In the genomic region with DNA sequence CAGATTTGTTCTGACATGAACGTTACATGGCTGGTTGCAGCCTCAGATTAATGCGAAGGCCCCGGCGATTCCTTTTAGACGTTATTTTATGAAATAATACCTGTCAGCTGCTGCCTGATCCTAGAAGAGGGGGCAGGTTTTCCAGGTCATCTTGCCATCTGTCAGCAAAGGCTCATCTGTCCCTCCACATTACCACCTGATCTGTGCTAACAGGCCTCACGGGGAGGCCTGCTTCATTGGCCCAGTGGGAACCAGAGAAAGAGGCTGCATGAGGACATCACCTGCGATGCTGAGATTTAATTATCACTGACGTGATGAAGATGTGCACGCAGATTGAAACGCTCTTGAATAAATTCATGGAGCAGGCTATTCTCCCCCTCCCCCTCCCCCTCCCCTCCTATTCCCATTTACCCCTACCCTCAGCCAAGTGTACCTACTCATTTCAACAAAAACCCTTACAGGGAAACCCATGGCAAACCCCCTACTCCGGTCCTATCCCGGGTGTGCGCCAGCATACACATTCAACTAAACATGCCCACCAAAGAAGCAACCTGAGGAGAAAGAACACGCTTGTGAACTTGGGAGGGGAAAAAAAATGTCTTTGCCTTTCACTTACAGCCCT, we compare ENCODE assay signal across 13 mouse cellular contexts.
DNase-seq lines count a peak whose midpoint lies in the region; ATAC-seq and TF ChIP-seq lines count a peak whose summit lies in the region.
"Had no signal": no experiment of that assay in that cellular context is flagged by ENCODE, and none has a peak within 500 bp of the region (broad histone marks: within the 10 kb centered on the region; RNA-seq: fewer than 3 reads in every experiment).

No protein-coding gene starts in this region.

- no peaks in the 10 kb centered on the region for H3K9me3 ChIP-seq in forebrain, embryonic 11.5 days (ENCODE audit: control insufficient read depth, low read length)
- H3K9me3 ChIP-seq in forebrain, postnatal 0 days (ENCODE audit: low read length), result no peaks in the 10 kb centered on the region
- no peaks in the 10 kb centered on the region for H3K9me3 ChIP-seq in hindbrain, embryonic 14.5 days (ENCODE audit: control insufficient read depth, low read length)
- no peaks in the 10 kb centered on the region for H3K9me3 ChIP-seq in neural tube, embryonic 14.5 days (ENCODE audit: control insufficient read depth, low read length)
- no peaks in the 10 kb centered on the region for H3K9me3 ChIP-seq in heart, embryonic 10.5 days
- H3K9me3 ChIP-seq: heart, embryonic 15.5 days had no signal

- peak; percentile 42 for ATAC-seq in forebrain, embryonic 11.5 days (replicated peaks; ENCODE audit: low FRiP score)
- ATAC-seq in forebrain, postnatal 0 days, result no peak
- peak; percentile 74; the same call in 1 of the 2 replicates for ATAC-seq in hindbrain, embryonic 14.5 days (ENCODE audit: low FRiP score)
- ATAC-seq in neural tube, embryonic 14.5 days (ENCODE audit: low read depth), result peak; percentile 86
- ATAC-seq in inflammation-experienced regulatory T-cells, adult 6 months, result no peak
- ATAC-seq: intestine, postnatal 0 days had no signal

- no peaks in the 10 kb centered on the region for H3K36me3 ChIP-seq in forebrain, embryonic 11.5 days (ENCODE audit: control insufficient read depth, insufficient read depth, low read length)
- H3K36me3 ChIP-seq in forebrain, postnatal 0 days (ENCODE audit: insufficient read depth), result no peaks in the 10 kb centered on the region
- no peaks in the 10 kb centered on the region for H3K36me3 ChIP-seq in hindbrain, embryonic 14.5 days (replicated peaks; ENCODE audit: control insufficient read depth, insufficient read depth)
- no peaks in the 10 kb centered on the region for H3K36me3 ChIP-seq in neural tube, embryonic 14.5 days (ENCODE audit: control insufficient read depth, insufficient read depth, low read length)
- no peaks in the 10 kb centered on the region for H3K36me3 ChIP-seq in heart, embryonic 10.5 days
- H3K36me3 ChIP-seq: heart, embryonic 15.5 days had no signal

- H3K4me3 ChIP-seq in forebrain, embryonic 11.5 days (ENCODE audit: low read depth, low read length), result no peak overlapping the region
- H3K4me3 ChIP-seq in forebrain, postnatal 0 days (ENCODE audit: low read depth, low read length), result no peak overlapping the region
- no peak overlapping the region for H3K4me3 ChIP-seq in hindbrain, embryonic 14.5 days (replicated peaks; ENCODE audit: low read length)
- H3K4me3 ChIP-seq in neural tube, embryonic 14.5 days (ENCODE audit: low read depth, low read length), result no peak overlapping the region
- H3K4me3 ChIP-seq in heart, embryonic 10.5 days, result no peak overlapping the region
- H3K4me3 ChIP-seq: heart, embryonic 15.5 days had no signal

- no peaks in the 10 kb centered on the region for H3K4me1 ChIP-seq in forebrain, embryonic 11.5 days (replicated peaks; ENCODE audit: control insufficient read depth, insufficient read depth, low read length)
- H3K4me1 ChIP-seq in forebrain, postnatal 0 days (ENCODE audit: insufficient read depth), result no peaks in the 10 kb centered on the region
- peaks cover 6% of the 10 kb centered on the region; the same call in 1 of the 2 replicates for H3K4me1 ChIP-seq in hindbrain, embryonic 14.5 days (replicated peaks; ENCODE audit: control insufficient read depth, insufficient read depth, low read length)
- H3K4me1 ChIP-seq in neural tube, embryonic 14.5 days (ENCODE audit: control insufficient read depth, insufficient read depth, low read length), result no peaks in the 10 kb centered on the region
- H3K4me1 ChIP-seq in heart, embryonic 10.5 days, result no peaks in the 10 kb centered on the region
- H3K4me1 ChIP-seq: heart, embryonic 15.5 days had no signal

- no peak overlapping the region for H3K9ac ChIP-seq in forebrain, embryonic 11.5 days (ENCODE audit: low read length)
- no peak overlapping the region for H3K9ac ChIP-seq in forebrain, postnatal 0 days
- H3K9ac ChIP-seq in hindbrain, embryonic 14.5 days, result 0 out of 2 replicates have a peak overlapping the region, but pooled peaks have one; percentile 5
- no peak overlapping the region for H3K9ac ChIP-seq in neural tube, embryonic 14.5 days (replicated peaks; ENCODE audit: low read depth, low read length)
- H3K9ac ChIP-seq: heart, embryonic 15.5 days had no signal

- TF ChIP-seq CTCF in forebrain, postnatal 0 days (IDR thresholded peaks at IDR 0.05; ENCODE audit: low read depth), result no peak

- no peak overlapping the region for H3K27ac ChIP-seq in forebrain, embryonic 11.5 days (ENCODE audit: low read depth, low read length)
- no peak overlapping the region for H3K27ac ChIP-seq in forebrain, postnatal 0 days (ENCODE audit: low read depth, low read length)
- H3K27ac ChIP-seq in hindbrain, embryonic 14.5 days, result no peak overlapping the region
- H3K27ac ChIP-seq in neural tube, embryonic 14.5 days (ENCODE audit: low read depth, low read length), result no peak overlapping the region
- no peak overlapping the region for H3K27ac ChIP-seq in heart, embryonic 10.5 days
- H3K27ac ChIP-seq: heart, embryonic 15.5 days had no signal

- 86% methylated on average over 14 of the region's 14 CpGs for WGBS in forebrain, embryonic 11.5 days
- WGBS in forebrain, postnatal 0 days, result 58% methylated on average over 14 of the region's 14 CpGs
- 49% methylated on average over 14 of the region's 14 CpGs for WGBS in hindbrain, embryonic 14.5 days
- 54% methylated on average over 14 of the region's 14 CpGs for WGBS in neural tube, embryonic 14.5 days
- WGBS in heart, embryonic 10.5 days, result 85% methylated on average over 14 of the region's 14 CpGs

- no peak for DNase-seq in forebrain, embryonic 11.5 days (ENCODE audit: low spot score)
- no peak for DNase-seq in forebrain, postnatal 0 days
- peak; percentile 87 for DNase-seq in cerebellum, adult 9-11 months
- no peak for DNase-seq in hindbrain, embryonic 14.5 days (ENCODE audit: low spot score)
- no peak for DNase-seq in heart, embryonic 10.5 days (ENCODE audit: low spot score)
- no peak for DNase-seq in kidney, postnatal 4 days
- DNase-seq: adrenal gland, postnatal 36 days; gastrocnemius, postnatal 36 days; kidney, postnatal 36 days had no signal

- H3K4me2 ChIP-seq in forebrain, embryonic 11.5 days (ENCODE audit: low read depth, low read length, severe bottlenecking), result no peak overlapping the region
- no peak overlapping the region for H3K4me2 ChIP-seq in forebrain, postnatal 0 days (ENCODE audit: low read depth)
- H3K4me2 ChIP-seq in hindbrain, embryonic 14.5 days (replicated peaks), result no peak overlapping the region
- no peak overlapping the region for H3K4me2 ChIP-seq in neural tube, embryonic 14.5 days (ENCODE audit: low read depth, low read length)
- H3K4me2 ChIP-seq: heart, embryonic 15.5 days had no signal

- H3K27me3 ChIP-seq in forebrain, embryonic 11.5 days (ENCODE audit: control insufficient read depth, insufficient read depth, low read length), result no peaks in the 10 kb centered on the region
- H3K27me3 ChIP-seq in forebrain, postnatal 0 days (ENCODE audit: insufficient read depth, low read length), result no peaks in the 10 kb centered on the region
- H3K27me3 ChIP-seq in hindbrain, embryonic 14.5 days (ENCODE audit: control insufficient read depth, insufficient read depth, low read length), result no peaks in the 10 kb centered on the region
- no peaks in the 10 kb centered on the region for H3K27me3 ChIP-seq in neural tube, embryonic 14.5 days (ENCODE audit: control insufficient read depth, insufficient read depth, low read length)
- no peaks in the 10 kb centered on the region for H3K27me3 ChIP-seq in heart, embryonic 10.5 days (ENCODE audit: insufficient read depth, poor library complexity, severe bottlenecking)
- H3K27me3 ChIP-seq: heart, embryonic 15.5 days had no signal

Comparison
In these comparisons a context has a peak if more than half of its experiments do, and no peak if none do; other contexts are left out.
1. ATAC-seq: peak in forebrain, embryonic 11.5 days (single experiment), hindbrain, embryonic 14.5 days (single experiment) and neural tube, embryonic 14.5 days (single experiment); none in forebrain, postnatal 0 days (single experiment) and inflammation-experienced regulatory T-cells, adult 6 months (single experiment).